Mouse (Mus musculus) limb, embryonic 10.5 days (tissue): ENCODE data around the gene Whrn. TPM values are rescaled to one million over a fixed set of nuclear protein-coding genes. Genes with fewer than 3 reads are reported as not detected.

Experiments
- DNase-seq: peaks from one replicate; pipeline ENCODE4 v3.0.0-alpha.2; 2017; ENCODE audit warnings: low spot score
- H3K27ac ChIP-seq: fragments of 300-500 bp; sonication (generic); 2 replicates; pipeline ENCODE4 v1.5.1; 2016; ENCODE audit warnings: mild to moderate bottlenecking
- H3K27me3 ChIP-seq: fragments of 300-500 bp; sonication (generic); 2 replicates; pipeline ENCODE4 v1.6.1; 2016; ENCODE audit warnings: low read depth, mild to moderate bottlenecking; ENCODE audit not compliant: poor library complexity, severe bottlenecking
- H3K36me3 ChIP-seq: fragments of 300-500 bp; sonication (generic); 2 replicates; pipeline ENCODE4 v1.6.1; 2016; ENCODE audit warnings: mild to moderate bottlenecking, moderate library complexity
- H3K4me1 ChIP-seq: fragments of 300-500 bp; sonication (generic); 2 replicates; pipeline ENCODE4 v1.6.1; 2016
- H3K4me3 ChIP-seq: fragments of 300-500 bp; sonication (generic); 2 replicates; pipeline ENCODE4 v1.5.1; 2016; ENCODE audit warnings: mild to moderate bottlenecking, moderate library complexity
- H3K9me3 ChIP-seq: fragments of 300-500 bp; sonication (generic); replicated peaks from 2 replicates; pipeline ENCODE4 v1.6.1; 2016; ENCODE audit warnings: mild to moderate bottlenecking
- WGBS: fragments of 180-500 bp; shearing (Covaris S2); methylation state at CpG from one replicate; pipeline ENCODE4 v1.1.7; 2016; 5-methylcytosine and 5-hydroxymethylcytosine counted together
- polyA plus RNA-seq: library from polyadenylated mRNA; unstranded; fragments of >200 nt; fragmentation: Nextera tagmentation; extraction: Ambion mirVana; gene quantifications from 2 replicates; pipeline ENCODE4 v1.2.1, GENCODE M21; 2016

Gene Whrn
- polyA plus RNA-seq, 1 experiment from 2014 or later, result 13.9 TPM

DNA sequence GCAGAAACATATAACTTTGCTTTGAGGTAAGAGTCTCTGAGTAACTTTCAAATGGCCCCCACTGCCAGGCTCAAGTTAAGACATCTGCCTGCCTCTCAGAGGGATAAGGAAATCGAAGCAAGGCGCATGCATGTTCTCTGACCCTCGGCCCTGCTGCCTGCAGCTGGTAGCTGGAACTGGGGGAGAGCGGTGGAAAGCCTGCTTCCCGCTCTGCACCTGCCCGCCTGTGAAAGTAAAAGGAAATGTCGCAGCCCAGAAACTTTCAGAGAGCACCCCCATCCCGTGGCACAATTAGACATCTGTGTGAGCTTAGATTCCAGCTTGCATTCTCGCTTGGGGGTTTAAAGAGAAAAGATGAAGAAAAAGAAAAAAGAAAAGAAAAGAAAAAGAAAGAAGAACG, 6.1 kb downstream of the Whrn start:
- Histone ChIP-seq H3K27ac (no peak overlapping the region), H3K4me1 (peaks cover 44% of the 10 kb centered on the region), H3K36me3 (peaks cover 14% of the 10 kb centered on the region), H3K9me3 (no peaks in the 10 kb centered on the region), H3K27me3 (0 out of 2 replicates have a peak, but pooled peaks cover 8% of the 10 kb centered on the region), H3K4me3 (no peak overlapping the region)
- 84% methylated on average over 10 of the region's 10 CpGs for WGBS
- no peak for DNase-seq

DNA sequence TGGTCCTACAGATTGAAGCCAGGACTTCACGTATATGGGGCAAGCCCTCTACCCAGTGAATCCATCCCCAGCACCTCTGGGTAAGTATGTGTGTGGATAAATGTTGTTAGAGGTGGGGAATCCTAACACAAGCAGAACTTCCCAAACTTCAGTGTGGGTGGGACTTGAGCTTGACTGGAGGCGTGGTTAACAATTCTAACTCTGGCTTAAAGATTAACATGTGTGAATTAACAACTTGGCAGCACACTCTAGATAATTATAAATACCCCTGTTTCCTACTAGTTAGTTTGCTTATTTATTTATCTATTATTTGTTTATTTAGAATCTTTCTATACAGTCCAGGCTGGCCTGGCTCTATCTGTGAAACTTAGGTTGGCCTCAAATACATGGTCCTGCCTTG, 7.9 kb downstream of the Whrn start:
- Histone ChIP-seq H3K9me3 (no peaks in the 10 kb centered on the region), H3K27me3 (no peaks in the 10 kb centered on the region), H3K4me3 (no peak overlapping the region), H3K4me1 (peaks cover 35% of the 10 kb centered on the region), H3K36me3 (peaks cover 14% of the 10 kb centered on the region), H3K27ac (no peak overlapping the region)
- no peak for DNase-seq
- 92% methylated on average over 2 of the region's 2 CpGs for WGBS

GRCm38 (mm10) chr4:63487256-63487655, 8.5 kb downstream of the Whrn start:
- Histone ChIP-seq H3K4me1 (peaks cover 36% of the 10 kb centered on the region), H3K36me3 (peaks cover 14% of the 10 kb centered on the region), H3K4me3 (no peak overlapping the region), H3K9me3 (no peaks in the 10 kb centered on the region), H3K27ac (no peak overlapping the region), H3K27me3 (no peaks in the 10 kb centered on the region)
- WGBS, result 83% methylated on average over 6 of the region's 6 CpGs
- no peak for DNase-seq

GRCm38 (mm10) chr4:63486523-63486922, 9.3 kb downstream of the Whrn start:
- peaks cover 43% of the 10 kb centered on the region for H3K4me1 ChIP-seq
- DNase-seq, result no peak
- H3K27ac ChIP-seq, result no peak overlapping the region
- H3K36me3 ChIP-seq, result peaks cover 14% of the 10 kb centered on the region
- H3K9me3 ChIP-seq, result no peaks in the 10 kb centered on the region
- 46% methylated on average over 4 of the region's 4 CpGs for WGBS
- H3K27me3 ChIP-seq, result no peaks in the 10 kb centered on the region
- H3K4me3 ChIP-seq, result no peak overlapping the region

DNA sequence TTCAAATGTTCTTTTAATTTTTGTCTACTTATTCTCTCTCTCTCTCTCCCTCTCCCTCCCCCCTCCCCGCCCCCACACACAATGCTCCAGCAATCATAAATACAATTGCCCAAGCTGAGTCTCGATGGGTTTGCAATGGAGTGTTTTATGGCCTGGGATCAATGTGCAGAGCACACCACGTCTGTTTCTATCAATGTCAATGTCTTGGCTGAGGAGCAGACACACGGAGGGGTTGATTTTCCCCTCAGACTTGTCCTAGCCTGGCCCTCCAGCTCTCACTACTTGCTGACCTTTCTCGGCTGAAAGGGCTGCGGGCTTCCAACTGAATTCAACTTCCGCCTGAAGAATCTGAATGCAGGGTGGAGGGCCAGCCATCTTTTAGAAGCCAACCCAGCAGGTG, 12.1 kb downstream of the Whrn start:
- no peaks in the 10 kb centered on the region; the same call in 1 of the 2 replicates for H3K36me3 ChIP-seq
- no peaks in the 10 kb centered on the region for H3K9me3 ChIP-seq
- H3K27me3 ChIP-seq, result no peaks in the 10 kb centered on the region
- H3K27ac ChIP-seq, result no peak overlapping the region
- peaks cover 52% of the 10 kb centered on the region for H3K4me1 ChIP-seq
- DNase-seq, result no peak
- whole genome bisulfite sequencing, result 61% methylated on average over 7 of the region's 7 CpGs
- H3K4me3 ChIP-seq, result no peak overlapping the region

DNA sequence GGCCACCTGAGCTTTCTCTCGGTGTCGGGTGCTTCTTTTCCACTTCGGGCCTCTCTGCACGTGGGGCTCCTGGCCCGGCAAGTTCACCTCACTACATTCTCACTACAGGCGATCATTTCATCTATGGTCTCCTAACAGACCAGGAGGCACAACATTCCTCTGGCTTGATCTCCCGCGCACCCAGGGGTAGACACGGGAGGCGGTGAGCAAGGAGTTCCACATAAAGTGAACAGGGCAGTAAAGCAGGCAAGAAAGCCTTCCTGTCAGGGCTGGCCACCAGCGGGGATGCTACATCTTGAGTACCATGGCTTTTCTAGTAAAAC, 15.0 kb downstream of the Whrn start:
- Histone ChIP-seq H3K36me3 (peaks cover 6% of the 10 kb centered on the region; the same call in 1 of the 2 replicates), H3K4me3 (no peak overlapping the region), H3K4me1 (peaks cover 46% of the 10 kb centered on the region), H3K9me3 (no peaks in the 10 kb centered on the region), H3K27ac (peak overlapping the region; percentile 72), H3K27me3 (no peaks in the 10 kb centered on the region)
- WGBS, result 52% methylated on average over 11 of the region's 11 CpGs
- DNase-seq, result peak; percentile 40

DNA sequence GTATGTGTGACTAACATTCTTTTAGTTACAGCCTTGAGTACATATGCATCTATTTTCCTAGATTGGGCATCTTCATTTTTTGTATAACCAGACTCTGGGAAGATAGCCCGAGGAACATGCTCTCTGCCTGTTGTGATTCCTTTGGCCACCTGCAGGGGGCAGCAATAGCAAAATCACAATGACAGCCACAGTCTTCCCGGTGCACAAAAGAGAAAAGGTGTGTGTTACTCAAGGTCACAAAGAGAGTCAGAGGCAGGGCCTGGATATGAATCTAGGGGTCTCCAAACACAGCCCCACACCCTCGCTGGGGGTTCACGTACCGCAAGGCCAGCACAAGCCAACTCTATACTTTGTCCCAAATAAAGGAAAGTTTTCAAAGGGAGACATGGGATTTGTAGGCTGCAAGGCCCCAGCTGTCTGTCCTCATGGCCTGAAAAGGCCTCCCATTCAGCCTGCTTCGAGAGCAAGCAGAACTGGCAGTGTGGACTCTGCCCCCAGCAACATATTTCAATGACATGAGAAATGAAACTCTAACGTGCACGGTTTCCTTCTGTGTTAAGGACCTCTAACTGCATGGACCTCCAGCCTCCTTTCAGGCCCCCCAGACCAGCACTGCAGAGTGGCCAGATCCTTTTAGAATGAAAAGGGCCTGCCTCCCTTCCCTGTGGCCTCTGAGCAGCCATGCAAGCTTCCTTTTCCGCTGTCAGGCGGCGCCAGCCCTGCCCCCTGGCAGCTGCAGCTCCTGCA, 15.5 kb downstream of the Whrn start:
- Histone ChIP-seq H3K36me3 (peaks cover 6% of the 10 kb centered on the region; the same call in 1 of the 2 replicates), H3K9me3 (no peaks in the 10 kb centered on the region), H3K27me3 (no peaks in the 10 kb centered on the region), H3K4me3 (no peak overlapping the region), H3K27ac (peak overlapping the region; percentile 72), H3K4me1 (peaks cover 51% of the 10 kb centered on the region)
- WGBS, result 37% methylated on average over 11 of the region's 11 CpGs
- peak; percentile 76 for DNase-seq

DNA sequence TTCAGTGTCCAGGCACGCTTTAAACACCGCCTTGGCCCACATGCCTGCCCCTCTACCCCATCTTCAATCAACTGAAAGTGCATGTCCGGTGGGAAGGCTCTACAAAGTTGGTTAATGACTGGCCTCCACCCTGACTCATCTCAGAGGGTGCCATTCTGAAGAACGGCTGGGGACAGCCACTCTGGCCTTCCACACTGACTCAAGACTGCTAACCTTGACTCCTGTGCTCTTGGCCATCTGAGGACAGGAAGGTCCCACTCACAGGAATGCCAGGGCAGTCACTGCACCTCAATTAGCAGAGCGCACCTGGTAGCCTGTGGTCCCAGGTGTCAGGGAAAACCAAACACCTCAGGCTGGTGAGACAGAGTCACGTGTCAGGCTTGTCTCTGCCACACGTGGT, 17.8 kb downstream of the Whrn start:
- no peak overlapping the region for H3K27ac ChIP-seq
- no peaks in the 10 kb centered on the region for H3K9me3 ChIP-seq
- 83% methylated on average over 7 of the region's 7 CpGs for WGBS
- H3K4me3 ChIP-seq, result no peak overlapping the region
- H3K4me1 ChIP-seq, result peaks cover 59% of the 10 kb centered on the region
- DNase-seq, result no peak
- H3K27me3 ChIP-seq, result no peaks in the 10 kb centered on the region
- H3K36me3 ChIP-seq, result peaks cover 6% of the 10 kb centered on the region; the same call in 1 of the 2 replicates

GRCm38 (mm10) chr4:63476891-63477290, 18.9 kb downstream of the Whrn start:
- Histone ChIP-seq H3K27ac (no peak overlapping the region), H3K27me3 (no peaks in the 10 kb centered on the region), H3K4me3 (no peak overlapping the region), H3K36me3 (peaks cover 14% of the 10 kb centered on the region), H3K9me3 (no peaks in the 10 kb centered on the region), H3K4me1 (peaks cover 49% of the 10 kb centered on the region)
- WGBS, result 94% methylated on average over 6 of the region's 6 CpGs
- DNase-seq, result no peak

DNA sequence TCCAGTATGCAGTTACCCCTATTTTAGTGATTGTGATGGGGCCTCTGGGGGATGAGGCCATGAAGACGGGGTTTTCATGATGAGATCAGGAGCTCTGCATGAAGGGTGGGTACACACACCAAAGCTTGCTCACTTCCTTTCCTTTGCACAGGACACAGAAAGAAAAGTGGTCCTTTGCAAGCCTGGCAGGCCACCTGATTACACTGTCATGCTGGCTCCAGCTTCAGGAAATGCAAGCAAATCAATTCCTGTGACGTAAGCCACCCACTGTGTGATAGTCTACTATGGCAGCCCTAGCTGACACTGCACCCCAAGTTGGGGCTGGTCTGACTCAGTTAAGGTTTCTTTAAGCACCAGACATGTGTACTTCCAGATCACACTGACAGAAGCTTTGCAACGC, 20.6 kb downstream of the Whrn start:
- H3K36me3 ChIP-seq, result peaks cover 27% of the 10 kb centered on the region
- H3K4me1 ChIP-seq, result peaks cover 33% of the 10 kb centered on the region
- no peak overlapping the region for H3K27ac ChIP-seq
- H3K4me3 ChIP-seq, result no peak overlapping the region
- no peaks in the 10 kb centered on the region for H3K9me3 ChIP-seq
- no peaks in the 10 kb centered on the region for H3K27me3 ChIP-seq
- no peak for DNase-seq
- 60% methylated on average over 3 of the region's 3 CpGs for WGBS

DNA sequence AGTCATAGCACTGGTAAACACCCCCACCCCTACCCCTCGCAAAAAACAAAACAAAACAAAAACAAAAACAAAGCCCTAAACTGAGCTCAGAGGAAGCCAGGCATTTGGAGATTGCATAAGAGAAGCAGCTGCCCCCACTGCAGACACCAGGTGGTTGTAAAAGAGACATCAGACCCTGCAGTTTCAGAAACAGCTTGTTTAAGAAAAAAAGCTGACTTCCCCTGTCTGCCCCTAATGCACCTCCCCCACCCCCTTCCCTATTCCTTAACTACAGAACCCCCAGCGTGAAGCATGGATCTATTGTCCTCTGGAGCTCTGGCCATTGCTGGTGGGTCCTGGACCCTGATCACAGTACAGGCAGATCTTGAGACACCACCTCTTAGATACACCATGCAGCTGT, 21.4 kb downstream of the Whrn start:
- no peak overlapping the region for H3K27ac ChIP-seq

GRCm38 (mm10) chr4:63467338-63467737, 28.5 kb downstream of the Whrn start:
- 27% methylated on average over 9 of the region's 10 CpGs for WGBS
- H3K9me3 ChIP-seq, result no peaks in the 10 kb centered on the region
- peaks cover 65% of the 10 kb centered on the region for H3K36me3 ChIP-seq
- peak; percentile 46 for DNase-seq
- H3K4me3 ChIP-seq, result no peak overlapping the region
- H3K27me3 ChIP-seq, result no peaks in the 10 kb centered on the region
- H3K4me1 ChIP-seq, result peaks cover 27% of the 10 kb centered on the region
- H3K27ac ChIP-seq, result peak overlapping the region; percentile 27; the same call in 1 of the 2 replicates

More for the DNA sequence above, 21.4 kb downstream of the Whrn start:
- H3K27me3 ChIP-seq, result no peaks in the 10 kb centered on the region
- H3K4me3 ChIP-seq, result no peak overlapping the region
- peaks cover 29% of the 10 kb centered on the region for H3K4me1 ChIP-seq
- H3K36me3 ChIP-seq, result peaks cover 35% of the 10 kb centered on the region
- WGBS, result 23% methylated on average over 2 of the region's 2 CpGs
- no peaks in the 10 kb centered on the region for H3K9me3 ChIP-seq
- DNase-seq, result no peak

GRCm38 (mm10) chr4:63466192-63466591, 29.6 kb downstream of the Whrn start:
- Histone ChIP-seq H3K27ac (no peak overlapping the region), H3K9me3 (no peaks in the 10 kb centered on the region), H3K27me3 (no peaks in the 10 kb centered on the region), H3K4me1 (peaks cover 39% of the 10 kb centered on the region), H3K36me3 (peaks cover 57% of the 10 kb centered on the region), H3K4me3 (no peak overlapping the region)
- 80% methylated on average over 6 of the region's 6 CpGs for WGBS
- no peak for DNase-seq
